Mouse (Mus musculus) CH12F3 (cell line): ENCODE measurements around the gene Nmnat1.

ENCODE experiments used
- in situ Hi-C: fragments of 300-500 bp; cut with MboI; formaldehyde crosslinking; loops from 2 replicates; pipeline ENCODE4 v1.14.3; 2020; ENCODE audit warnings: low sequenced_read_pairs

Gene Nmnat1

GRCm38 (mm10) chr4:149485053-149485824, at the start of gene Nmnat1, which contains the start of gene Lzic:
Nmnat1 (minus strand) TSS chr4:149485202.
Lzic (plus strand) TSS chr4:149485229.
- in situ Hi-C loops, result no loop called here

GRCm38 (mm10) chr4:149529691-149530090, 44.7 kb upstream of the Nmnat1 start:
- in situ Hi-C loops, result no loop called here

- in situ Hi-C loops, result no loop called here
These were observed 42.8 kb upstream of the Nmnat1 start for GRCm38 (mm10) chr4:149527621-149528354.

- in situ Hi-C loops, result no loop called here
These were observed 41.3 kb upstream of the Nmnat1 start for GRCm38 (mm10) chr4:149526330-149526729.

- in situ Hi-C loops, result no loop called here
These were observed 40.8 kb upstream of the Nmnat1 start for GRCm38 (mm10) chr4:149525811-149526210.

- in situ Hi-C loops, result no loop called here
These were observed 40.2 kb upstream of the Nmnat1 start for GRCm38 (mm10) chr4:149525170-149525569.

GRCm38 (mm10) chr4:149523961-149524360, 39.0 kb upstream of the Nmnat1 start:
- in situ Hi-C loops, result no loop called here

GRCm38 (mm10) chr4:149521258-149521657, 36.3 kb upstream of the Nmnat1 start:
- in situ Hi-C loops, result no loop called here

- in situ Hi-C loops, result no loop called here
These were observed 33.6 kb upstream of the Nmnat1 start for GRCm38 (mm10) chr4:149518351-149519220.

- in situ Hi-C loops, result no loop called here
These were observed 32.9 kb upstream of the Nmnat1 start, which contains the start of gene Ctnnbip1 for GRCm38 (mm10) chr4:149517868-149518340. Ctnnbip1 (plus strand) TSS chr4:149518236.

- in situ Hi-C loops, result no loop called here
These were observed 30.7 kb upstream of the Nmnat1 start for GRCm38 (mm10) chr4:149515706-149516105.

GRCm38 (mm10) chr4:149512072-149512471, 27.1 kb upstream of the Nmnat1 start:
- in situ Hi-C loops, result no loop called here

GRCm38 (mm10) chr4:149511221-149511646, 26.2 kb upstream of the Nmnat1 start:
- in situ Hi-C loops, result no loop called here

GRCm38 (mm10) chr4:149506904-149507303, 21.9 kb upstream of the Nmnat1 start:
- in situ Hi-C loops, result no loop called here

- in situ Hi-C loops, result no loop called here
These were observed 20.4 kb upstream of the Nmnat1 start for GRCm38 (mm10) chr4:149505261-149505967.

- in situ Hi-C loops, result no loop called here
These were observed 19.9 kb upstream of the Nmnat1 start for GRCm38 (mm10) chr4:149504858-149505257.

GRCm38 (mm10) chr4:149504363-149504762, 19.4 kb upstream of the Nmnat1 start:
- in situ Hi-C loops, result no loop called here

GRCm38 (mm10) chr4:149499790-149500189, 14.8 kb upstream of the Nmnat1 start:
- in situ Hi-C loops, result no loop called here

- in situ Hi-C loops, result no loop called here
These were observed 13.9 kb upstream of the Nmnat1 start for GRCm38 (mm10) chr4:149498901-149499300.

- in situ Hi-C loops, result no loop called here
These were observed 11.6 kb upstream of the Nmnat1 start for GRCm38 (mm10) chr4:149496612-149497011.
